9 mouse cellular contexts compared by ENCODE assay signal in the genomic region with DNA sequence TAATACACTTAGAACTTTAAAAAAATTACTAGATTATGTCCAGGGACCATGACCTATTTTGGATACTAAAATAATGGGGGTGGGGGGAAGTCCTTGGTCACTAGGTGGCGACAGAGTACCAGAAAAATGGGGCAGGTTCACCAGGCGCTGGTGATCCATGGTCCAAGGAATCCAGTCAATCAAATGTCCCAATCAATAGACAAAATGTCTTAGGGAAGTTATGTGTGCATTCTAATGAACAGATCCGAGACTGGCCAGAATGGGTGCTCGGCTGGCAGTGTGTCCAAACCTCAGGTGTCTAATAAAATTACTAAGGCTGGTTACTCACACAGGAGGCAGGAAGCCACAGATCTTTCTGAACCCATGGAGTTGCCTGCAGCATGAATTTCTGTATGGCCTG. TPM values are rescaled to one million over a fixed set of nuclear protein-coding genes. Genes with fewer than 3 reads are reported as not detected.
DNase-seq lines count a peak whose midpoint lies in the region; ATAC-seq and TF ChIP-seq lines count a peak whose summit lies in the region.
"Had no signal": no experiment of that assay in that cellular context is flagged by ENCODE, and none has a peak within 500 bp of the region (broad histone marks: within the 10 kb centered on the region; RNA-seq: fewer than 3 reads in every experiment).

No protein-coding gene starts in this region.

- no peaks in the 10 kb centered on the region for H3K27me3 ChIP-seq in kidney, embryonic 16.5 days (ENCODE audit: insufficient read depth, low read length)
- 0 out of 2 replicates have a peak, but pooled peaks cover 3% of the 10 kb centered on the region for H3K27me3 ChIP-seq in forebrain, embryonic 13.5 days
- H3K27me3 ChIP-seq in kidney, postnatal 0 days (ENCODE audit: insufficient read depth, low read length) = no peaks in the 10 kb centered on the region
- H3K27me3 ChIP-seq in midbrain, embryonic 13.5 days = 0 out of 2 replicates have a peak, but pooled peaks cover 7% of the 10 kb centered on the region

- H3K4me3 ChIP-seq in kidney, embryonic 16.5 days (ENCODE audit: low read length) = no peak overlapping the region
- no peak overlapping the region for H3K4me3 ChIP-seq in forebrain, embryonic 13.5 days
- no peak overlapping the region for H3K4me3 ChIP-seq in kidney, postnatal 0 days (replicated peaks; ENCODE audit: low read depth, low read length)
- no peak overlapping the region for H3K4me3 ChIP-seq in midbrain, embryonic 13.5 days (replicated peaks)
- H3K4me3 ChIP-seq: lung, embryonic 15.5 days had no signal

- DNase-seq in kidney, adult 18-20 months = peak; percentile 49
- peak; percentile 45 to 52 for DNase-seq in adrenal gland, adult 18-20 months (ENCODE audit: low spot score in 2 of 2)
- peak; percentile 68 for DNase-seq in kidney, postnatal 0 days (ENCODE audit: low spot score)
- peak; percentile 48 for DNase-seq in yolk sac, embryonic 10.5 days (ENCODE audit: low spot score)

- no peak overlapping the region for H3K4me2 ChIP-seq in kidney, embryonic 16.5 days (replicated peaks; ENCODE audit: low read depth, low read length)
- H3K4me2 ChIP-seq in forebrain, embryonic 13.5 days = no peak overlapping the region
- no peak overlapping the region for H3K4me2 ChIP-seq in kidney, postnatal 0 days (ENCODE audit: low read length)
- H3K4me2 ChIP-seq in midbrain, embryonic 13.5 days (replicated peaks) = no peak overlapping the region
- H3K4me2 ChIP-seq: lung, embryonic 15.5 days had no signal

- peak; percentile 85 for TF ChIP-seq CTCF in kidney, postnatal 0 days (IDR thresholded peaks at IDR 0.05; ENCODE audit: low read depth)

- H3K27ac ChIP-seq in kidney, embryonic 16.5 days (ENCODE audit: low read length) = no peak overlapping the region
- no peak overlapping the region for H3K27ac ChIP-seq in forebrain, embryonic 13.5 days
- H3K27ac ChIP-seq in kidney, postnatal 0 days = no peak overlapping the region
- H3K27ac ChIP-seq in midbrain, embryonic 13.5 days = no peak overlapping the region
- H3K27ac ChIP-seq: lung, embryonic 15.5 days had no signal

- no peak for ATAC-seq in kidney, embryonic 16.5 days (ENCODE audit: low FRiP score, low TSS enrichment)
- peak; percentile 77 for ATAC-seq in CD4-positive, CD25-positive, alpha-beta regulatory T cell, adult 4 months
- ATAC-seq in forebrain, embryonic 13.5 days = peak; percentile 50; the same call in 1 of the 2 replicates
- no peak for ATAC-seq in kidney, postnatal 0 days (replicated peaks; ENCODE audit: low FRiP score, low read depth)
- ATAC-seq in midbrain, embryonic 13.5 days = peak; percentile 55; the same call in 1 of the 2 replicates

- WGBS in kidney, embryonic 16.5 days = 16% methylated on average over 4 of the region's 4 CpGs
- 19% methylated on average over 4 of the region's 4 CpGs for WGBS in forebrain, embryonic 13.5 days
- 18% methylated on average over 4 of the region's 4 CpGs for WGBS in kidney, postnatal 0 days
- 11% methylated on average over 4 of the region's 4 CpGs for WGBS in midbrain, embryonic 13.5 days

- no peaks in the 10 kb centered on the region for H3K4me1 ChIP-seq in kidney, embryonic 16.5 days (ENCODE audit: insufficient read depth, low read length)
- no peaks in the 10 kb centered on the region for H3K4me1 ChIP-seq in forebrain, embryonic 13.5 days
- H3K4me1 ChIP-seq in kidney, postnatal 0 days (replicated peaks; ENCODE audit: insufficient read depth, low read length) = no peaks in the 10 kb centered on the region
- 0 out of 2 replicates have a peak, but pooled peaks cover 6% of the 10 kb centered on the region for H3K4me1 ChIP-seq in midbrain, embryonic 13.5 days (replicated peaks)
- H3K4me1 ChIP-seq: lung, embryonic 15.5 days had no signal

- H3K9me3 ChIP-seq in kidney, embryonic 16.5 days (ENCODE audit: low read length) = no peaks in the 10 kb centered on the region
- no peaks in the 10 kb centered on the region for H3K9me3 ChIP-seq in forebrain, embryonic 13.5 days (replicated peaks)
- no peaks in the 10 kb centered on the region for H3K9me3 ChIP-seq in kidney, postnatal 0 days (replicated peaks; ENCODE audit: low read length)
- H3K9me3 ChIP-seq in midbrain, embryonic 13.5 days = no peaks in the 10 kb centered on the region
- H3K9me3 ChIP-seq: lung, embryonic 15.5 days had no signal

- H3K9ac ChIP-seq in kidney, embryonic 16.5 days (replicated peaks; ENCODE audit: low read length) = no peak overlapping the region
- H3K9ac ChIP-seq in forebrain, embryonic 13.5 days = no peak overlapping the region
- H3K9ac ChIP-seq in kidney, postnatal 0 days (ENCODE audit: low read depth, low read length) = no peak overlapping the region
- no peak overlapping the region for H3K9ac ChIP-seq in midbrain, embryonic 13.5 days (replicated peaks)
- H3K9ac ChIP-seq: lung, embryonic 15.5 days had no signal

- H3K36me3 ChIP-seq in kidney, embryonic 16.5 days (ENCODE audit: insufficient read depth, low read length) = no peaks in the 10 kb centered on the region
- H3K36me3 ChIP-seq in forebrain, embryonic 13.5 days (ENCODE audit: poor library complexity, severe bottlenecking) = no peaks in the 10 kb centered on the region
- no peaks in the 10 kb centered on the region for H3K36me3 ChIP-seq in kidney, postnatal 0 days (ENCODE audit: insufficient read depth, low read length)
- no peaks in the 10 kb centered on the region for H3K36me3 ChIP-seq in midbrain, embryonic 13.5 days
- H3K36me3 ChIP-seq: lung, embryonic 15.5 days had no signal

RNA-seq across cellular contexts. Expression of a gene that starts 49.7 kb away (rescaled TPM):
- polyA plus RNA-seq in kidney, embryonic 16.5 days (2015; fragmentation: Nextera tagmentation; extraction: Ambion mirVana) = 0.24 and 0.31 TPM in 2 replicates
- polyA plus RNA-seq in CD4-positive, CD25-positive, alpha-beta regulatory T cell, adult 4 months (2017; shearing (Covaris generic)) = not detected
- not detected for total RNA-seq in adrenal gland, adult 18-20 months (2021)
- polyA plus RNA-seq in forebrain, embryonic 13.5 days (2015; fragmentation: Nextera tagmentation; extraction: Ambion mirVana) = 0.81 and 0.89 TPM in 2 replicates
- 0.21 and 0.37 TPM in 2 replicates for polyA plus RNA-seq in kidney, postnatal 0 days (2015; fragmentation: Nextera tagmentation; extraction: Ambion mirVana)
- polyA plus RNA-seq in midbrain, embryonic 13.5 days (2015; fragmentation: Nextera tagmentation; extraction: Ambion mirVana) = 0.14 and 0.57 TPM in 2 replicates

RNA-seq across cellular contexts. Expression of a gene that starts 59.0 kb away (rescaled TPM):
- polyA plus RNA-seq in kidney, embryonic 16.5 days (2015; fragmentation: Nextera tagmentation; extraction: Ambion mirVana) = 20.5 and 20.6 TPM in 2 replicates
- polyA plus RNA-seq in CD4-positive, CD25-positive, alpha-beta regulatory T cell, adult 4 months (2017; shearing (Covaris generic)) = 1 to 10 TPM; 5.3 to 6.2 TPM
- not detected for total RNA-seq in adrenal gland, adult 18-20 months (2021)
- polyA plus RNA-seq in forebrain, embryonic 13.5 days (2015; fragmentation: Nextera tagmentation; extraction: Ambion mirVana) = 0.59 and 0.74 TPM in 2 replicates
- polyA plus RNA-seq in kidney, postnatal 0 days (2015; fragmentation: Nextera tagmentation; extraction: Ambion mirVana) = 34.7 and 40.4 TPM in 2 replicates
- polyA plus RNA-seq in midbrain, embryonic 13.5 days (2015; fragmentation: Nextera tagmentation; extraction: Ambion mirVana) = 0.95 and 0.96 TPM in 2 replicates

Comparison
In these comparisons a context has a peak if more than half of its experiments do, and no peak if none do; other contexts are left out.
1. ATAC-seq: peak in CD4-positive, CD25-positive, alpha-beta regulatory T cell, adult 4 months (single experiment), forebrain, embryonic 13.5 days (single experiment) and midbrain, embryonic 13.5 days (single experiment); none in kidney, embryonic 16.5 days (single experiment) and kidney, postnatal 0 days (single experiment).
2. Peak in every context shown above with its lines, with median percentiles within 50 percentile points of each other: DNase-seq.